Mouse (Mus musculus) thymus, postnatal 0 days (tissue): Measurements from ENCODE around the gene Dmrtb1. TPM values are rescaled to one million over a fixed set of nuclear protein-coding genes. Genes with fewer than 3 reads are reported as not detected.

Experiments
- DNase-seq: peaks from one replicate; pipeline ENCODE4 v3.0.0-alpha.2; 2015; ENCODE audit warnings: low spot score
- polyA plus RNA-seq: library from polyadenylated mRNA; unstranded; fragments of >200 nt; fragmentation: Nextera tagmentation; extraction: Ambion mirVana; gene quantifications from 2 replicates; pipeline ENCODE4 v1.2.1, GENCODE M21; 2015

Dmrtb1 gene
- polyA plus RNA-seq, 1 experiment from 2014 or later = 0.43 TPM

GRCm38 (mm10) chr4:107681099-107681849 lies 2.8 kb downstream of the Dmrtb1 start:
- no peak for DNase-seq

GRCm38 (mm10) chr4:107680311-107681098 lies 3.5 kb downstream of the Dmrtb1 start:
- DNase-seq = no peak

- no peak for DNase-seq
These were observed 8.4 kb downstream of the Dmrtb1 start for GRCm38 (mm10) chr4:107675645-107676044.

- no peak for DNase-seq
These were observed 9.7 kb downstream of the Dmrtb1 start for GRCm38 (mm10) chr4:107674322-107674644.

GRCm38 (mm10) chr4:107673638-107674321 lies 10.2 kb downstream of the Dmrtb1 start:
- peak; percentile 90 for DNase-seq

GRCm38 (mm10) chr4:107670731-107671130 lies 13.3 kb downstream of the Dmrtb1 start:
- DNase-seq = no peak

- DNase-seq = no peak
These were observed 15.5 kb downstream of the Dmrtb1 start for GRCm38 (mm10) chr4:107668514-107668913.

- DNase-seq = no peak
These were observed 23.4 kb downstream of the Dmrtb1 start for GRCm38 (mm10) chr4:107660649-107661048.

GRCm38 (mm10) chr4:107653280-107653643 lies 30.8 kb downstream of the Dmrtb1 start:
- DNase-seq = no peak

- DNase-seq = peak; percentile 35
These were observed 31.3 kb downstream of the Dmrtb1 start for GRCm38 (mm10) chr4:107652598-107653279.

- DNase-seq = no peak
These were observed 33.0 kb downstream of the Dmrtb1 start for GRCm38 (mm10) chr4:107651021-107651496.

GRCm38 (mm10) chr4:107648959-107649485 lies 35.0 kb downstream of the Dmrtb1 start:
- DNase-seq = no peak

- DNase-seq = no peak
These were observed 42.4 kb downstream of the Dmrtb1 start for GRCm38 (mm10) chr4:107641624-107642023.

- no peak for DNase-seq
These were observed 45.7 kb downstream of the Dmrtb1 start for GRCm38 (mm10) chr4:107638303-107638702.

- DNase-seq = peak; percentile 46
These were observed 46.4 kb downstream of the Dmrtb1 start for GRCm38 (mm10) chr4:107637670-107638069.

GRCm38 (mm10) chr4:107636099-107636498 lies 47.9 kb downstream of the Dmrtb1 start:
- no peak for DNase-seq

- no peak for DNase-seq
These were observed 49.4 kb downstream of the Dmrtb1 start for GRCm38 (mm10) chr4:107634631-107635030.

- no peak for DNase-seq
These were observed 55.1 kb downstream of the Dmrtb1 start for GRCm38 (mm10) chr4:107628921-107629411.

- no peak for DNase-seq
These were observed 55.8 kb downstream of the Dmrtb1 start for GRCm38 (mm10) chr4:107628226-107628625.
